Mouse (Mus musculus) liver, embryonic 14 days (tissue): ENCODE data around the gene Olfr267. TPM values are rescaled to one million over a fixed set of nuclear protein-coding genes. Genes with fewer than 3 reads are reported as not detected.

Experiments used
- polyA plus RNA-seq: library from polyadenylated mRNA; depleted of rRNA; stranded (reverse); fragments of >200 nt; gene quantifications from 2 replicates; pipeline ENCODE4 v1.2.3, GENCODE M21; 2012; rRNA removed

Gene Olfr267
- 0.01 and 0.03 TPM in 2 replicates for polyA plus RNA-seq

GRCm38 (mm10) chr4:58787616-58788015 is at the start of gene Olfr267:
TSS of gene Olfr267 (minus strand) at chr4:58787716.

Other genes with a start within 250 kb of the Olfr267 start
- 1.0 and 1.3 TPM in 2 replicates for gene Lpar1, start 233.8 kb downstream of the Olfr267 start, polyA plus RNA-seq
- gene Ecpas, start 125.0 kb upstream of the Olfr267 start, polyA plus RNA-seq = 9.6 and 13.2 TPM in 2 replicates
- gene Zkscan16, start 155.9 kb upstream of the Olfr267 start, polyA plus RNA-seq = 0.05 and 0.09 TPM in 2 replicates
- gene Ptgr1, start 199.4 kb upstream of the Olfr267 start, polyA plus RNA-seq = 11.8 and 13.2 TPM in 2 replicates
- gene Dnajc25, start 207.3 kb upstream of the Olfr267 start, polyA plus RNA-seq = 2.5 and 2.6 TPM in 2 replicates
- not detected in 2 replicates for gene Gm20503, start 215.5 kb upstream of the Olfr267 start, polyA plus RNA-seq
- 10.6 and 13.1 TPM in 2 replicates for gene Gng10, start 247.4 kb upstream of the Olfr267 start, polyA plus RNA-seq